Comparison of ENCODE assay signal across 9 mouse cellular contexts in the genomic region with DNA sequence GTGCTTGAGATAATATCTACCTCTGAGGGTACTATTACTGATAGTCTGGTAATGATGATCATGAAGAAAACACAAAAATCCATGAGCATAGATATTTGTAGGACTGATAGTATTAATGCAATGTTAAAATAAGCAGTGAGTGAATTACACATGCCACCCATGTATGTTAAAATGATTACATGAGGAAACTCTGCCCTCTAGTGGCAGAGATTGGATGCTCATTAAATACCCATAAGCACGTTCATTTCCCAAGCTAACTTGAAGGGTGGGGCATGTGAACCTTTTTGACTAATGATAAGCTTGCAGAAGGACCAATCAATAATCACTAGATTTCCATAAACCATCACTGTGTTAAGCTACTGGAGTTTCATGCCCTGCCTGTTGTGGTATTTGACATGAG.
DNase-seq lines count a peak whose midpoint lies in the region; ATAC-seq lines count a peak whose summit lies in the region.
"Had no signal": no experiment of that assay in that cellular context is flagged by ENCODE, and none has a peak within 500 bp of the region (broad histone marks: within the 10 kb centered on the region; RNA-seq: fewer than 3 reads in every experiment).

No protein-coding gene starts in this region.

- no peaks in the 10 kb centered on the region for H3K4me1 ChIP-seq in heart, embryonic 11.5 days (ENCODE audit: control insufficient read depth, insufficient read depth, low read length)
- H3K4me1 ChIP-seq: limb, embryonic 15.5 days had no signal

- no peaks in the 10 kb centered on the region for H3K36me3 ChIP-seq in heart, embryonic 11.5 days (ENCODE audit: control insufficient read depth, insufficient read depth, low read length)
- H3K36me3 ChIP-seq: limb, embryonic 15.5 days had no signal

- no peak overlapping the region for H3K4me3 ChIP-seq in heart, embryonic 11.5 days (ENCODE audit: low read depth, low read length)
- H3K4me3 ChIP-seq: limb, embryonic 15.5 days had no signal

- no peak overlapping the region for H3K27ac ChIP-seq in heart, embryonic 11.5 days (ENCODE audit: low read depth, low read length)
- H3K27ac ChIP-seq: limb, embryonic 15.5 days had no signal

- H3K27me3 ChIP-seq in heart, embryonic 11.5 days (ENCODE audit: control insufficient read depth, insufficient read depth, low read length): no peaks in the 10 kb centered on the region
- H3K27me3 ChIP-seq: limb, embryonic 15.5 days had no signal

- no peak for ATAC-seq in heart, embryonic 11.5 days (replicated peaks; ENCODE audit: insufficient number of reproducible peaks, low FRiP score, low TSS enrichment)
- peak; percentile 82 for ATAC-seq in megakaryocyte progenitor cell, adult 5-6 weeks (replicated peaks; ENCODE audit: poor library complexity)

- no peak overlapping the region for H3K9ac ChIP-seq in heart, embryonic 11.5 days (ENCODE audit: low read depth, low read length)
- H3K9ac ChIP-seq: limb, embryonic 15.5 days had no signal

- H3K4me2 ChIP-seq in heart, embryonic 11.5 days: no peak overlapping the region
- H3K4me2 ChIP-seq: limb, embryonic 15.5 days had no signal

- peak; percentile 55 for DNase-seq in heart, adult 8-10 months (ENCODE audit: low spot score)
- peak; percentile 27 for DNase-seq in urinary bladder, postnatal 25 days (ENCODE audit: low spot score)
- no peak for DNase-seq in urinary bladder, adult 2 months (ENCODE audit: low spot score)
- DNase-seq in embryo, embryonic 11 days: peak; percentile 78
- DNase-seq in hindlimb bud, embryonic 11.5 days (ENCODE audit: extremely low spot score, low read depth, low spot score): peak; percentile 90
- peak; percentile 27 for DNase-seq in thymus, postnatal 25 days

- H3K9me3 ChIP-seq in heart, embryonic 11.5 days (replicated peaks; ENCODE audit: control insufficient read depth, low read length): no peaks in the 10 kb centered on the region
- H3K9me3 ChIP-seq: limb, embryonic 15.5 days had no signal

- 8% methylated on average over 1 of the region's 1 CpGs for WGBS in heart, embryonic 11.5 days (ENCODE audit: insufficient replicate concordance)
